Mouse (Mus musculus) bone marrow, adult 2 months (tissue): ENCODE results near the gene Erc2. TPM values are rescaled to one million over a fixed set of nuclear protein-coding genes. Genes with fewer than 3 reads are reported as not detected.

Experiments used
- H3K27ac ChIP-seq: fragments of 200-500 bp; 2 replicates; pipeline ENCODE4 v1.5.1; 2012; ENCODE audit warnings: low read depth, mild to moderate bottlenecking, control low read depth, inconsistent platforms, low read length; ENCODE audit not compliant: control insufficient read depth, poor library complexity, insufficient read depth
- H3K4me1 ChIP-seq: fragments of 200-500 bp; 2 replicates; pipeline ENCODE4 v1.6.1; 2011; ENCODE audit warnings: low read length; ENCODE audit not compliant: control insufficient read depth, insufficient read depth
- H3K4me3 ChIP-seq: fragments of 200-500 bp; replicated peaks from 2 replicates; pipeline ENCODE3; 2011; ENCODE audit warnings: mild to moderate bottlenecking, low read depth, low read length, control low read depth; ENCODE audit not compliant: control insufficient read depth
- CTCF ChIP-seq: fragments of 200-500 bp; IDR thresholded peaks from 2 replicates; pipeline ENCODE4 v1.5.1; 2011; ENCODE audit warnings: low read length, control low read depth; ENCODE audit not compliant: control insufficient read depth, insufficient read depth
- POLR2A ChIP-seq: fragments of 200-500 bp; IDR thresholded peaks from 2 replicates; pipeline ENCODE4 v1.6.1; 2011; ENCODE audit warnings: low read depth, mild to moderate bottlenecking, control low read depth, low read length, borderline replicate concordance; ENCODE audit not compliant: control insufficient read depth
- WGBS: fragments of 180-500 bp; shearing (Covaris S2); methylation state at CpG from one replicate; pipeline ENCODE4 v1.1.7; 2018; 5-methylcytosine and 5-hydroxymethylcytosine counted together
- polyA plus RNA-seq: library from polyadenylated mRNA; stranded (reverse); fragments of >200 nt; gene quantifications from 2 replicates; pipeline ENCODE4 v1.2.4, GENCODE M21; 2011; ENCODE audit warnings: low replicate concordance; ENCODE audit not compliant: missing spikeins, insufficient read depth, insufficient read length

Gene Erc2
- polyA plus RNA-seq, 1 experiment: not detected

DNA sequence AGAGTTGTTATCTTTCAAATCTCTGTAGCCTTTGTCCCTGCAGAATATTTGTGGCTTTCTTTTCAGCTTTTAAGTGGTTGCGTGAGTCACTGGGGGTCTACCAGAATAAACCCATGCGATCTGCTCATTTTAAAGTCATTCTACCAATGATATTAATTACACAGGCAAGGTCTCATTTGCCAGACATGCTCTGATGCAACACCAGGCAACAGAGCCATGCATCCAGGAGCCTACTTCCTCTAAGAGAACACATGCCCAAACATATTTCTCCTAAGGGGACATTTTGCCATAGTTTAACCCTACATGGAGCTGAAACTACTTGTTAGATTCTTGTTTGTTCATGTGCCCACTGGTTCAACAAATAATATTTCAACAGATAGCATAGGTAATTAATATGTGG, 584.1 kb downstream of the Erc2 start:
- Histone ChIP-seq H3K4me3 (no peak overlapping the region), H3K4me1 (no peaks in the 10 kb centered on the region), H3K27ac (no peak overlapping the region)
- TF ChIP-seq POLR2A (no peak), CTCF (no peak)
- 85% methylated on average over 2 of the region's 2 CpGs for WGBS

DNA sequence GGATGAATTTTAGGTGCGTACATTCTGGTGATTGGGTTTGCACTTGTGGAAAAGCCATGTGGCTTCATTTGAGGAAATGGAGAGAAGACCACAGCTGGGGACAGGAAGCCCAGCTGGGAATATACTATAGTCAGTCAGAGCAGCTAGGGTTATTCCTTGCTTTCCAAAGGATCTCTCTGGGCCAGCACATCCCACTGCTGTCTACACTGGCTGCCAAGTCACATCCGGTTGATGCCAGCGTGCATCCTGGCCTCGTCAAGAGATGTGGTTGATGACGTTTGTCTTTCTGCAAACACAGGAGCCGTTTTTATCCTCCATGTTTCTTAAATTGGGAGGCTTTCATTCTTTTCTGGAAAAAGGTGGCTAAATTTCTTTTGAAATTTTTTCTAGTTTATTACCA, 603.3 kb downstream of the Erc2 start:
- TF ChIP-seq POLR2A (no peak), CTCF (no peak)
- Histone ChIP-seq H3K4me3 (no peak overlapping the region), H3K4me1 (no peaks in the 10 kb centered on the region), H3K27ac (no peak overlapping the region)
- 89% methylated on average over 6 of the region's 6 CpGs for WGBS

DNA sequence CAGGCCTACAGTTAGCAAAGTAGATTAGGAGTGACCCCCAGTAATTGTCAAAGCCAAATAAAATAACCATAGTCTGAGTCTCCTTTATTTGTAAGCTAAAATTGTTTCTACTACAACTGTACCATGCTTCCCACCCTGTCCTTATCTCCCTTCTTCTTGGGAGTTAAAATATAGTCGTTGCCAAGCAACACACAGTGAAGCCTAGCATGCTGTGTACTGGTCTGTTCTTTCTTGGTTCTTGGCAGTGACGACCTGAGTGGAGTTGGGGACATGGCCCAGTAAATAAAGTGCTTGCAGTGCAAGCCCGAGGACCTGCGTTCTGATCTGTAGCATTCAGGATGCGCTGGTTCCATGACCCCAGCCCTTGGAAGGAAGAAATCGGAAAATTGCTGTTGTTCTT, 608.3 kb downstream of the Erc2 start:
- TF ChIP-seq CTCF: no peak
- no peak for TF ChIP-seq POLR2A
- Histone ChIP-seq H3K4me1 (no peaks in the 10 kb centered on the region), H3K4me3 (no peak overlapping the region), H3K27ac (no peak overlapping the region)
- 77% methylated on average over 6 of the region's 6 CpGs for WGBS

DNA sequence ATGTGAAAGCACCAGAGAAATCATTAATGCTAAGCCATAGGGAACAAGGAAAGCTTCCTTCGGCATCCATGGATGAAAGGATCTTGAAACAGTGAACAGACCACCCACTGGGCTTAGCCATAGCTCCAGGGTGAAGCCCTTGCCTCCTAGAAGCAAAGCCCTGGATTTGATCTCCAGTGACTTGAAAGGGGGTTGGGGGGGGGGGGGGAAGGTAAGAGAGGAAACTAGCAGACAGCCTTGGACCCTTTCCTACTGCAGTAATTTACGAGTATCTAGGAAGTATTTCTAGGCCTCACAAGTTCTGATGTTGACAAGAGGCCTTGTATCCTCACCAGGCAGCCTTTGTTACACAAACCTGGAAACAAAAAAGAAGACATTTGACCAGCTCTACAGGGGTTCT, 609.0 kb downstream of the Erc2 start:
- TF ChIP-seq POLR2A: no peak
- TF ChIP-seq CTCF: no peak
- no peaks in the 10 kb centered on the region for H3K4me1 ChIP-seq
- no peak overlapping the region for H3K27ac ChIP-seq
- 78% methylated on average over 2 of the region's 2 CpGs for WGBS
- no peak overlapping the region for H3K4me3 ChIP-seq

DNA sequence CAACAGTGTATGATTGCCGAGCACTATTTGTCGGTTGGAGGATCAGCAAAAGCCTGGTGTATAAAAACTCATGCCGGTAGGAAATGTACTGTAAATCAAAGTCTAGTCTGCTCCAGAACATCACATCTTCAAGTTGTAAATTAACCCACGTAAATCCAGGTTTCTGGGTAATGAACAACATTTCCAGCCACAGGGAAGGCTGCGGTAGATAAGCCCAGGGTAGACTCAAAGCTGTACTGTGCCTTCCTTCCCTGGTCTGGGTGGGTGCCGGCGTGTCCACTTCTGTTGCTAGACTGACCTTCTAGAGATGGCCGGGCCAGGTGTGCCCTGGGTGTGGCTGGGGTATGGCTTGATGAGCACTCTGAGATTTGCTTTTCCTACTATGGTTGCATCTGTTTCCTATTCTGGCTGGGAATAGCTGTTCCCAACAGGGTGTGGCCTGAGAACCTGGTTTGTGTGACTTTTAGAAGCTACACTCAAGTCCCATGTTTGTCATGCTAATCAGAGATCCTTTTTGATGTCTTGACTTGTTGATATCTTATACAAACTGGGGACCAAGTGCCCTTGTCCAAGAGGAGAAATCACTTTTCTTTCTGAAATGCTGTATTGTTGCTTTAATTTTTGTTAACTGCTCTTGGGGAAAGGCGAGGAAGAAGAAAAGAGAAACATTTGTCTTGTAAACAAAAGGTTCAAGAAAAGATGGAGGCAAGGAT, 616.3 kb downstream of the Erc2 start:
- H3K4me3 ChIP-seq: no peak overlapping the region
- H3K27ac ChIP-seq: no peak overlapping the region
- no peaks in the 10 kb centered on the region for H3K4me1 ChIP-seq
- no peak for TF ChIP-seq CTCF
- WGBS: 81% methylated on average over 9 of the region's 9 CpGs

DNA sequence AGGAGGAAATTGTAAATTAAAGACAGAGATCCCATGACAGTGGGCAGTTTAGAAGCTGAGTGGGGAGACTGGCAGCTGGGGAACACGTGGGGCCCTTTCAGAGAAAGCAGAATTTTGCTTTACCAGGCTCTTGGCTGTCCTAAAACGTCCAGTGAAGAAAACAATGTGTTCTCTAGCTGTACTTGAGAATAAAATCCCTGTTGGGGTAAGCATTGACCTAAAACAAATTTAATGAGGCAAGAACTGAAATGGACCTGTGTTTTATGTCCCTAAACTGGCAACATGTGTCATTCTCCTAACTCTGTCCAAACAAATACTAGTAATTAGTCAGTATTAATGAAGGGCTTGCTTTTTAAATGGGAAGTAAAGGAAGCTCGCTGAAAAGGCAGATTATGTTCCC, 617.9 kb downstream of the Erc2 start:
- 26% methylated on average over 3 of the region's 3 CpGs for WGBS
- H3K4me3 ChIP-seq: no peak overlapping the region
- TF ChIP-seq CTCF: no peak
- no peak for TF ChIP-seq POLR2A
- H3K4me1 ChIP-seq: no peaks in the 10 kb centered on the region
- no peak overlapping the region for H3K27ac ChIP-seq

DNA sequence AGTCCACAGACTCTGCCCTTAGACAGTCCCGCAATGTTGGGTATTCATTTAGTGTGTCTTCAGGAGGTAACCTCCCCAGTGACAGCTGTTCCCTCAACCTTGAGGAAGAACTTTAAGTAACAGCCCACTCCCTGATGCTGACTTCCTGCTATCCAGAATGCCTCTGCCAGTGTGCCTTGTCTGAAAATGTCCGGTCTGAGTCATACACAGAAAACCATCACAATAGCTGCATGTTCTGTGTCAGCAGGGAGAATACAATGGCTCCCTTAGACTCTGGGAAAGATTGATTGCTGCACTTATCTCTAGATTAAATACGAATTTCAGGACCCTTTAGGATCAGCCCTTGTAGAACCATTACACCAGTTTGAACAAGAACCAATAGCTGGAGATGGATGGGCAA, 620.5 kb downstream of the Erc2 start:
- no peak for TF ChIP-seq POLR2A
- TF ChIP-seq CTCF: no peak
- 57% methylated on average over 3 of the region's 3 CpGs for WGBS
- H3K4me1 ChIP-seq: no peaks in the 10 kb centered on the region

DNA sequence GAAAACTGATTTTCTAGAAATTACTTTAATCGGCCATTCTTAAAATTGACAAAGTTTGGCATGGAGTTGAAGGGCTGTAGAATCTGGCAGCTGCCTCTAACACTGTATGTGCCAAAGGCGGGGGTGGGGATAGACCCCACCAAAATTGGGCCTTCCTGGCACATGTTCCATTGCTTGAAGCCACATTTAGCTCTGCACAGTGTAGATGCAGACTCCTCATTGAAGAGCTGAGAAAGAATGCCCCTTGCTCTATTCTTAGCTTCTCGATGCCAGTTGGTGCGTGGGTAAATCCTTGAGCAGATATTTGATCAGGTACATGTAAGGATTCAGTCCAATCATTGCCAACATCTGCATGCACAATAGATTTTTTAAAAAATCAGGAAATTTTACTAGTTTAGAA, 621.2 kb downstream of the Erc2 start:
- Histone ChIP-seq H3K4me1 (no peaks in the 10 kb centered on the region), H3K27ac (no peak overlapping the region), H3K4me3 (no peak overlapping the region)
- 75% methylated on average over 4 of the region's 4 CpGs for WGBS
- TF ChIP-seq CTCF (no peak), POLR2A (no peak)

More for the DNA sequence above, 620.5 kb downstream of the Erc2 start:
- H3K4me3 ChIP-seq: no peak overlapping the region
- no peak overlapping the region for H3K27ac ChIP-seq

DNA sequence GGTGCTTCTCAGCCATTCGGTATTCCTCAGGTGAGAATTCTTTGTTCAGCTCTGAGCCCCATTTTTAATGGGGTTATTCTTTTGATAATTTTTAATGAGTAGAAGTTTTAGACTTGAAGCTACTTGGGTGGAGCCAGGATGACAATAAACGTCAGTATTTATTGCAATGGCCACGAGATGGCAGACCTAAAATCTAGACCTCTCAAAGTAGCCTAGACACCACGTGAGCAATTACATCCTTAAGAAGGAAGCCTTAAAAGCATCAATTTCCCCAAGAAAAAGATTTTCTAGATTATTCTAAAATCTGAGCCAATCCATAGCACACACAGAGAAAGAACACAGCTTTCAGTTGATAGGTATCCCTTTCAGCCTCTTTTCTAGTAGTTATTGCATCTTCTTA, 640.5 kb downstream of the Erc2 start:
- Histone ChIP-seq H3K4me3 (no peak overlapping the region), H3K4me1 (no peaks in the 10 kb centered on the region), H3K27ac (no peak overlapping the region)
- TF ChIP-seq POLR2A: no peak
- TF ChIP-seq CTCF: no peak
- WGBS: 54% methylated on average over 4 of the region's 4 CpGs

DNA sequence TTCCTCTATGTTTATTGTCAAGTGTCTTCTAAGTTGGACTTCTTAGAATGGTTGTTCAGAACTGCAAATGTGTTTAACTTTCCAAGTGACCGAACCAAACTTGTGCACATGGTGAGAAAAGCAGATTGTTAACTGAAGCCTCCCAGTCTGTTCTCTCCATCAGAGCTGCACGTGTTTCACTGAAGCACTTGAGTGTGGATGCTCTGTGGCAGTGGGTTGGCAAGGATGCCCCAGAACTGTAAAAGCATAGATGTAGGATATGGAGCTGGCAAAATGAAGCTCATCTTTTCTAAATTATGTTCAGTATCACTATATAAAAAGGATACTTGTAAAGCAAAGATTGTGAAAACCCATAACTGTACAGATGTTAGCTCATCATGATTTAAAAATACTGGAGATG, 645.1 kb downstream of the Erc2 start:
- WGBS: 75% methylated on average over 2 of the region's 2 CpGs
- TF ChIP-seq POLR2A: no peak
- TF ChIP-seq CTCF: no peak

More for the DNA sequence above, 645.1 kb downstream of the Erc2 start:
- Histone ChIP-seq H3K27ac (no peak overlapping the region), H3K4me1 (no peaks in the 10 kb centered on the region), H3K4me3 (no peak overlapping the region)
